ENCODE assay signal across 22 mouse cellular contexts in the genomic region with DNA sequence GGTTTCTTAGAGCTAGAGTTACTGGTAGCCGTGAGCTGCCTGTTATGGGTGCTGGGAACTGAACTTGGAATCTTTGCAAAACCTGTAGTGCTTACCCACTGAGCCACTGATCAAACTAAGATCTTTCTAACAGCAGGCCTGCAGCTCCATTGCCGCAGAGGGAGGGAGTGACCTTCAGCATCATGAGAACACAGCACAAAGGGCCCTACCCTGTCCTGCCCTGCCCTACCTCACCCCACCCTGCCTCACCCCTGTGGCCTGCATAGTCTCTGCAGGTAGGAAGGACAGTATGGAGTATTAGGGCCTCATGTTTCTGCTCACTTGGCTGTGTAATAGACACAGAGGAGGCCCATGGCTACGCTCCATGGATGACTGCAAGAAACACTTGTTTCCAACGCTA. TPM values are rescaled to one million over a fixed set of nuclear protein-coding genes. Genes with fewer than 3 reads are reported as not detected.
DNase-seq lines count a peak whose midpoint lies in the region; ATAC-seq lines count a peak whose summit lies in the region.
"Had no signal": no experiment of that assay in that cellular context is flagged by ENCODE, and none has a peak within 500 bp of the region (broad histone marks: within the 10 kb centered on the region; RNA-seq: fewer than 3 reads in every experiment).

No protein-coding gene starts in this region.

- no peaks in the 10 kb centered on the region for H3K27me3 ChIP-seq in kidney, embryonic 14.5 days (ENCODE audit: control insufficient read depth, insufficient read depth, low read length)
- no peaks in the 10 kb centered on the region for H3K27me3 ChIP-seq in intestine, embryonic 14.5 days (replicated peaks; ENCODE audit: control insufficient read depth, insufficient read depth, low read length)
- H3K27me3 ChIP-seq in stomach, embryonic 15.5 days (replicated peaks) = no peaks in the 10 kb centered on the region
- H3K27me3 ChIP-seq in hindbrain, embryonic 10.5 days (ENCODE audit: insufficient read depth, poor library complexity, severe bottlenecking) = 0 out of 2 replicates have a peak, but pooled peaks cover 4% of the 10 kb centered on the region
- H3K27me3 ChIP-seq: embryonic facial prominence, embryonic 15.5 days; lung, embryonic 15.5 days had no signal

- peak; percentile 69; the same call in 1 of the 2 replicates for ATAC-seq in kidney, embryonic 14.5 days (ENCODE audit: low FRiP score, low TSS enrichment)
- ATAC-seq in intestine, embryonic 14.5 days (replicated peaks; ENCODE audit: low FRiP score, low TSS enrichment, low read depth) = peak; percentile 91
- peak; percentile 86 for ATAC-seq in stomach, embryonic 15.5 days (ENCODE audit: insufficient read depth, low FRiP score, low read depth)
- ATAC-seq: forebrain, postnatal 0 days; hindbrain, embryonic 16.5 days had no signal

- no peak overlapping the region for H3K4me3 ChIP-seq in kidney, embryonic 14.5 days (ENCODE audit: low read length)
- H3K4me3 ChIP-seq in intestine, embryonic 14.5 days (ENCODE audit: low read depth, low read length) = no peak overlapping the region
- H3K4me3 ChIP-seq in stomach, embryonic 15.5 days (replicated peaks) = no peak overlapping the region
- no peak overlapping the region for H3K4me3 ChIP-seq in hindbrain, embryonic 10.5 days
- H3K4me3 ChIP-seq: embryonic facial prominence, embryonic 15.5 days; heart, embryonic 10.5 days; lung, embryonic 15.5 days; midbrain, embryonic 12.5 days had no signal

- H3K4me1 ChIP-seq in kidney, embryonic 14.5 days (ENCODE audit: control insufficient read depth, insufficient read depth, low read length) = no peaks in the 10 kb centered on the region; the same call in 1 of the 2 replicates
- H3K4me1 ChIP-seq in intestine, embryonic 14.5 days (replicated peaks; ENCODE audit: control insufficient read depth, insufficient read depth, low read length) = no peaks in the 10 kb centered on the region
- H3K4me1 ChIP-seq in stomach, embryonic 15.5 days = 0 out of 2 replicates have a peak, but pooled peaks cover 2% of the 10 kb centered on the region
- peaks cover 15% of the 10 kb centered on the region for H3K4me1 ChIP-seq in hindbrain, embryonic 10.5 days (replicated peaks)

- H3K9ac ChIP-seq in kidney, embryonic 14.5 days (ENCODE audit: low read depth, low read length) = no peak overlapping the region
- H3K9ac ChIP-seq in intestine, embryonic 14.5 days (ENCODE audit: low read length) = no peak overlapping the region
- no peak overlapping the region for H3K9ac ChIP-seq in stomach, embryonic 15.5 days
- H3K9ac ChIP-seq: embryonic facial prominence, embryonic 15.5 days; forebrain, postnatal 0 days; liver, embryonic 14.5 days; lung, embryonic 15.5 days; midbrain, embryonic 12.5 days had no signal

- no peak overlapping the region for H3K27ac ChIP-seq in kidney, embryonic 14.5 days (ENCODE audit: low read depth, low read length)
- no peak overlapping the region for H3K27ac ChIP-seq in intestine, embryonic 14.5 days (ENCODE audit: low read depth)
- peak overlapping the region; percentile 75; the same call in 1 of the 2 replicates for H3K27ac ChIP-seq in stomach, embryonic 15.5 days
- H3K27ac ChIP-seq in hindbrain, embryonic 10.5 days = no peak overlapping the region
- H3K27ac ChIP-seq: embryonic facial prominence, embryonic 15.5 days; liver, embryonic 14.5 days; midbrain, embryonic 12.5 days had no signal

- DNase-seq in kidney, postnatal 10 days = no peak
- peak; percentile 86 for DNase-seq in ES-CJ7 (ENCODE audit: low read depth, low spot score)
- DNase-seq in intestine, embryonic 14.5 days (ENCODE audit: low spot score) = no peak
- DNase-seq in cerebellum, adult 18-20 months = no peak
- no peak for DNase-seq in hindbrain, embryonic 10.5 days (ENCODE audit: low spot score)
- DNase-seq: cerebellum, postnatal 14 days; forebrain, postnatal 0 days; gastrocnemius, postnatal 36 days; heart, postnatal 14 days; kidney, adult 2 months; lung, postnatal 4 days; right cerebral cortex, postnatal 4 days had no signal

- H3K9me3 ChIP-seq in kidney, embryonic 14.5 days (ENCODE audit: control insufficient read depth, low read length) = no peaks in the 10 kb centered on the region
- no peaks in the 10 kb centered on the region for H3K9me3 ChIP-seq in intestine, embryonic 14.5 days (ENCODE audit: control insufficient read depth, low read length)
- H3K9me3 ChIP-seq in stomach, embryonic 15.5 days = no peaks in the 10 kb centered on the region
- no peaks in the 10 kb centered on the region for H3K9me3 ChIP-seq in hindbrain, embryonic 10.5 days
- H3K9me3 ChIP-seq: embryonic facial prominence, embryonic 15.5 days; heart, embryonic 10.5 days; lung, embryonic 15.5 days; midbrain, embryonic 12.5 days had no signal

- H3K36me3 ChIP-seq in kidney, embryonic 14.5 days (ENCODE audit: control insufficient read depth, insufficient read depth, low read length) = no peaks in the 10 kb centered on the region
- H3K36me3 ChIP-seq in intestine, embryonic 14.5 days (ENCODE audit: control insufficient read depth, insufficient read depth, low read length) = no peaks in the 10 kb centered on the region
- no peaks in the 10 kb centered on the region for H3K36me3 ChIP-seq in stomach, embryonic 15.5 days
- H3K36me3 ChIP-seq in hindbrain, embryonic 10.5 days = no peaks in the 10 kb centered on the region
- H3K36me3 ChIP-seq: embryonic facial prominence, embryonic 15.5 days; heart, embryonic 10.5 days; lung, embryonic 15.5 days; midbrain, embryonic 12.5 days had no signal

- no peak overlapping the region for H3K4me2 ChIP-seq in kidney, embryonic 14.5 days (replicated peaks; ENCODE audit: low read depth, low read length)
- H3K4me2 ChIP-seq in intestine, embryonic 14.5 days (ENCODE audit: low read length) = no peak overlapping the region
- no peak overlapping the region for H3K4me2 ChIP-seq in stomach, embryonic 15.5 days
- H3K4me2 ChIP-seq: embryonic facial prominence, embryonic 15.5 days; lung, embryonic 15.5 days; midbrain, embryonic 12.5 days had no signal

- 73% methylated on average over 4 of the region's 4 CpGs for WGBS in kidney, embryonic 14.5 days
- WGBS in intestine, embryonic 14.5 days = 69% methylated on average over 4 of the region's 4 CpGs
- WGBS in stomach, embryonic 15.5 days = 61% methylated on average over 4 of the region's 4 CpGs
- 80% methylated on average over 4 of the region's 4 CpGs for WGBS in hindbrain, embryonic 10.5 days

RNA-seq across cellular contexts. Expression of a gene that starts 27.1 kb away (rescaled TPM):
- polyA plus RNA-seq in kidney, embryonic 14.5 days (2014; fragmentation: Nextera tagmentation; extraction: Ambion mirVana) = 0.38 and 0.60 TPM in 2 replicates
- polyA plus RNA-seq in intestine, embryonic 14.5 days (2014; fragmentation: Nextera tagmentation; extraction: Ambion mirVana) = 0.93 and 1.7 TPM in 2 replicates
- 4.5 and 7.6 TPM in 2 replicates for polyA plus RNA-seq in stomach, embryonic 15.5 days (2015; fragmentation: Nextera tagmentation; extraction: Ambion mirVana)
- polyA plus RNA-seq in hindbrain, embryonic 10.5 days (2016; fragmentation: Nextera tagmentation; extraction: Ambion mirVana) = 0.24 and 0.38 TPM in 2 replicates

RNA-seq across cellular contexts. Expression of a gene that starts 45.5 kb away (rescaled TPM):
- not detected in 2 replicates for polyA plus RNA-seq in kidney, embryonic 14.5 days (2014; fragmentation: Nextera tagmentation; extraction: Ambion mirVana)
- polyA plus RNA-seq in intestine, embryonic 14.5 days (2014; fragmentation: Nextera tagmentation; extraction: Ambion mirVana) = not detected in 2 replicates
- 0.06 and 0.21 TPM in 2 replicates for polyA plus RNA-seq in stomach, embryonic 15.5 days (2015; fragmentation: Nextera tagmentation; extraction: Ambion mirVana)
- not detected in 2 replicates for polyA plus RNA-seq in hindbrain, embryonic 10.5 days (2016; fragmentation: Nextera tagmentation; extraction: Ambion mirVana)
- polyA plus RNA-seq: C2C12; forebrain, postnatal 0 days; heart, embryonic 10.5 days; kidney, adult 2 months; liver, embryonic 14.5 days; midbrain, embryonic 12.5 days; thymus, postnatal 0 days had no signal

RNA-seq across cellular contexts. Expression of a gene that starts 56.4 kb away (rescaled TPM):
- 34.4 and 44.6 TPM in 2 replicates for polyA plus RNA-seq in kidney, embryonic 14.5 days (2014; fragmentation: Nextera tagmentation; extraction: Ambion mirVana)
- 44.7 and 47.9 TPM in 2 replicates for polyA plus RNA-seq in intestine, embryonic 14.5 days (2014; fragmentation: Nextera tagmentation; extraction: Ambion mirVana)
- polyA plus RNA-seq in stomach, embryonic 15.5 days (2015; fragmentation: Nextera tagmentation; extraction: Ambion mirVana) = 55.9 and 59.2 TPM in 2 replicates
- 24.5 and 31.5 TPM in 2 replicates for polyA plus RNA-seq in hindbrain, embryonic 10.5 days (2016; fragmentation: Nextera tagmentation; extraction: Ambion mirVana)
